Mouse (Mus musculus) liver, embryonic 14.5 days (tissue): ENCODE measurements around the gene Zdhhc18.

Experiments used
- CTCF ChIP-seq: IDR thresholded peaks from 2 replicates; pipeline ENCODE4 v1.5.1; 2016; ENCODE audit warnings: antibody characterized with exemption, low read depth, control low read depth
- EP300 ChIP-seq: IDR thresholded peaks from 2 replicates; pipeline ENCODE4 v1.6.1; 2016; ENCODE audit warnings: antibody characterized with exemption, low read depth

DNA sequence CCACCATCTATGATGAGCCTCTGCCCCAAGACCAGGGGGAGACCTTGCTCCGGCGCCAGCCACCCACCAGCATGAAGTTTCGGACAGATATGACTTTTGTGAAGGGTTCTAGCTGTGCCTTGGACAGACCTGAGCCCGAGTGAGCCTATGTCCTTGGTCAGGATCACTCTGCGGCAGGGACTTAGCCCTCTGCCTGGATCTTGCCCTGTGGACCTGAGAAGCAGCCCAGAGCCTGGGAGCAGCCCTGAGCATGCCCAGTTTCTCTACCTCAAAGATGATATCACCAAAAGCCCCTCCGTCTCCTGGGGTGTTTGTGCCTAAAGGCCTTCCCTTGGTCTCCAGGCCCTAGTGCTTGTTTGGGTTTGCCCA lies 66.3 kb downstream of the Zdhhc18 start:
- TF ChIP-seq CTCF = no peak
- no peak for TF ChIP-seq EP300
